Mouse (Mus musculus): ENCODE results near the gene Zfp954. TPM values are rescaled to one million over a fixed set of nuclear protein-coding genes. Genes with fewer than 3 reads are reported as not detected.

Zfp954 gene
- polyA plus RNA-seq (2015; fragmentation: Nextera tagmentation; extraction: Ambion mirVana) = 4.8 and 4.9 TPM in 2 replicates

GRCm38 (mm10) chr7:7120921-7121601 is at the start of gene Zfp954:
Gene Zfp954 (minus strand): TSS chr7:7121488.

GRCm38 (mm10) chr7:7136379-7136866 is 15.1 kb upstream of the Zfp954 start, which contains the start of gene Zfp773:
Gene Zfp773 (minus strand): TSS chr7:7136755.

Other genes with a start within 250 kb of the Zfp954 start
- gene Aurkc, start 126.2 kb downstream of the Zfp954 start, polyA plus RNA-seq (2015; fragmentation: Nextera tagmentation; extraction: Ambion mirVana) = not detected in 2 replicates
- 0.23 TPM in 2 replicates for gene Zfp773, start 15.3 kb upstream of the Zfp954 start, polyA plus RNA-seq (2015; fragmentation: Nextera tagmentation; extraction: Ambion mirVana)
- 0.51 and 0.76 TPM in 2 replicates for gene Zfp418, start 49.8 kb upstream of the Zfp954 start, polyA plus RNA-seq (2015; fragmentation: Nextera tagmentation; extraction: Ambion mirVana)
- gene Zfp772, start 88.5 kb upstream of the Zfp954 start, polyA plus RNA-seq (2015; fragmentation: Nextera tagmentation; extraction: Ambion mirVana) = 1.9 and 2.0 TPM in 2 replicates
- gene Vmn2r29, start 125.8 kb upstream of the Zfp954 start, polyA plus RNA-seq (2015; fragmentation: Nextera tagmentation; extraction: Ambion mirVana) = not detected in 2 replicates
- 0.84 and 1.7 TPM in 2 replicates for gene Gm45844, start 156.8 kb upstream of the Zfp954 start, polyA plus RNA-seq (2015; fragmentation: Nextera tagmentation; extraction: Ambion mirVana)
- 22.3 and 23.8 TPM in 2 replicates for gene Clcn4, start 179.4 kb upstream of the Zfp954 start, polyA plus RNA-seq (2015; fragmentation: Nextera tagmentation; extraction: Ambion mirVana)
- not detected in 2 replicates for gene Vmn2r30, start 216.1 kb upstream of the Zfp954 start, polyA plus RNA-seq (2015; fragmentation: Nextera tagmentation; extraction: Ambion mirVana)

Measured in skeletal muscle tissue, postnatal 0 days (tissue).